Mouse (Mus musculus) midbrain, embryonic 11.5 days (tissue): Measurements from ENCODE around the gene Elmsan1. TPM values are rescaled to one million over a fixed set of nuclear protein-coding genes. Genes with fewer than 3 reads are reported as not detected.

Experiments
- ATAC-seq: fragments of 200-750 bp; cut with Nextera tagmentation; 2 replicates; pipeline ENCODE4 v1.8.0; 2017; ENCODE audit warnings: moderate TSS enrichment, moderate library complexity; ENCODE audit not compliant: low FRiP score
- DNase-seq: peaks from one replicate; pipeline ENCODE4 v3.0.0; 2015; ENCODE audit warnings: low spot score; ENCODE audit errors: missing footprints
- H3K27ac ChIP-seq: fragments of 300-500 bp; sonication (generic); 2 replicates; pipeline ENCODE4 v1.5.1; 2014; ENCODE audit warnings: low read depth, low read length
- H3K27me3 ChIP-seq: fragments of 300-500 bp; sonication (generic); 2 replicates; pipeline ENCODE4 v1.6.1; 2014; ENCODE audit warnings: mild to moderate bottlenecking, low read length, moderate library complexity, mixed read lengths; ENCODE audit not compliant: control insufficient read depth, insufficient read depth
- H3K36me3 ChIP-seq: fragments of 300-500 bp; sonication (generic); 2 replicates; pipeline ENCODE4 v1.6.1; 2014; ENCODE audit warnings: mild to moderate bottlenecking, low read length, moderate library complexity, mixed read lengths; ENCODE audit not compliant: control insufficient read depth, insufficient read depth
- H3K4me1 ChIP-seq: fragments of 300-500 bp; sonication (generic); 2 replicates; pipeline ENCODE4 v1.6.1; 2014; ENCODE audit warnings: low read length; ENCODE audit not compliant: control insufficient read depth, insufficient read depth
- H3K4me2 ChIP-seq: fragments of 300-500 bp; sonication (generic); 2 replicates; pipeline ENCODE4 v1.6.1; 2014; ENCODE audit warnings: mild to moderate bottlenecking, moderate library complexity
- H3K4me3 ChIP-seq: fragments of 300-500 bp; sonication (generic); 2 replicates; pipeline ENCODE4 v1.5.1; 2014; ENCODE audit warnings: low read depth, low read length
- H3K9ac ChIP-seq: fragments of 300-500 bp; sonication (generic); 2 replicates; pipeline ENCODE4 v1.6.1; 2014; ENCODE audit warnings: low read length
- H3K9me3 ChIP-seq: fragments of 300-500 bp; sonication (generic); 2 replicates; pipeline ENCODE4 v1.6.1; 2016; ENCODE audit warnings: low read length; ENCODE audit not compliant: control insufficient read depth
- WGBS: fragments of 180-500 bp; shearing (Covaris S2); extraction: QIAGEN DNeasy Blood & Tissue Kit; methylation state at CpG from one replicate; pipeline ENCODE4 v1.1.7; 2014; 5-methylcytosine and 5-hydroxymethylcytosine counted together
- polyA plus RNA-seq: library from polyadenylated mRNA; unstranded; fragments of >200 nt; fragmentation: Nextera tagmentation; extraction: Ambion mirVana; gene quantifications from 2 replicates; pipeline ENCODE4 v1.2.1, GENCODE M21; 2014

Elmsan1 gene
- polyA plus RNA-seq, 1 experiment from 2014 or later: 3.9 TPM

- no peaks in the 10 kb centered on the region for H3K36me3 ChIP-seq
- ATAC-seq: no peak
- H3K4me2 ChIP-seq: no peak overlapping the region
- H3K27me3 ChIP-seq: no peaks in the 10 kb centered on the region; the same call in 1 of the 2 replicates
- H3K9me3 ChIP-seq: no peaks in the 10 kb centered on the region; the same call in 1 of the 2 replicates
- no peak overlapping the region for H3K4me3 ChIP-seq
- peaks cover 37% of the 10 kb centered on the region for H3K4me1 ChIP-seq
- peak; percentile 86 for DNase-seq
- WGBS: 71% methylated on average over 7 of the region's 7 CpGs
- H3K9ac ChIP-seq: no peak overlapping the region
- H3K27ac ChIP-seq: no peak overlapping the region
Measured at GRCm38 (mm10) chr12:84191190-84191589, 27.5 kb downstream of the Elmsan1 start.

GRCm38 (mm10) chr12:84190151-84190820 is 28.4 kb downstream of the Elmsan1 start:
- no peak overlapping the region for H3K4me3 ChIP-seq
- H3K4me1 ChIP-seq: peaks cover 34% of the 10 kb centered on the region
- H3K9ac ChIP-seq: no peak overlapping the region
- WGBS: 62% methylated on average over 14 of the region's 15 CpGs
- H3K36me3 ChIP-seq: no peaks in the 10 kb centered on the region
- ATAC-seq: no peak
- no peak for DNase-seq
- H3K27ac ChIP-seq: no peak overlapping the region
- no peak overlapping the region for H3K4me2 ChIP-seq
- no peaks in the 10 kb centered on the region; the same call in 1 of the 2 replicates for H3K9me3 ChIP-seq
- no peaks in the 10 kb centered on the region; the same call in 1 of the 2 replicates for H3K27me3 ChIP-seq

GRCm38 (mm10) chr12:84188881-84189444 is 29.7 kb downstream of the Elmsan1 start:
- H3K36me3 ChIP-seq: no peaks in the 10 kb centered on the region
- no peak overlapping the region for H3K4me3 ChIP-seq
- H3K27me3 ChIP-seq: no peaks in the 10 kb centered on the region
- WGBS: 66% methylated on average over 14 of the region's 14 CpGs
- H3K9ac ChIP-seq: no peak overlapping the region
- H3K27ac ChIP-seq: no peak overlapping the region
- DNase-seq (no peak), ATAC-seq (no peak)
- H3K4me2 ChIP-seq: no peak overlapping the region
- H3K4me1 ChIP-seq: peaks cover 24% of the 10 kb centered on the region
- no peaks in the 10 kb centered on the region; the same call in 1 of the 2 replicates for H3K9me3 ChIP-seq

- no peaks in the 10 kb centered on the region; the same call in 1 of the 2 replicates for H3K9me3 ChIP-seq
- H3K9ac ChIP-seq: no peak overlapping the region
- peaks cover 24% of the 10 kb centered on the region for H3K4me1 ChIP-seq
- no peaks in the 10 kb centered on the region for H3K36me3 ChIP-seq
- H3K4me2 ChIP-seq: no peak overlapping the region
- H3K4me3 ChIP-seq: no peak overlapping the region
- no peak for ATAC-seq
- 82% methylated on average over 15 of the region's 15 CpGs for WGBS
- DNase-seq: no peak
- no peak overlapping the region for H3K27ac ChIP-seq
- H3K27me3 ChIP-seq: no peaks in the 10 kb centered on the region
Measured at GRCm38 (mm10) chr12:84187752-84188601, 30.7 kb downstream of the Elmsan1 start.

- no peak for DNase-seq
- Histone ChIP-seq H3K27me3 (no peaks in the 10 kb centered on the region), H3K4me3 (no peak overlapping the region), H3K36me3 (no peaks in the 10 kb centered on the region), H3K4me1 (peaks cover 17% of the 10 kb centered on the region), H3K9ac (no peak overlapping the region), H3K27ac (no peak overlapping the region), H3K4me2 (no peak overlapping the region), H3K9me3 (no peaks in the 10 kb centered on the region; the same call in 1 of the 2 replicates)
- WGBS: 90% methylated on average over 5 of the region's 5 CpGs
- no peak for ATAC-seq
Measured at GRCm38 (mm10) chr12:84186950-84187349, 31.7 kb downstream of the Elmsan1 start.

GRCm38 (mm10) chr12:84186536-84186935 is 32.1 kb downstream of the Elmsan1 start:
- no peak overlapping the region for H3K4me2 ChIP-seq
- no peaks in the 10 kb centered on the region for H3K27me3 ChIP-seq
- no peak overlapping the region for H3K4me3 ChIP-seq
- no peak for ATAC-seq
- H3K9me3 ChIP-seq: no peaks in the 10 kb centered on the region; the same call in 1 of the 2 replicates
- no peak overlapping the region for H3K27ac ChIP-seq
- 71% methylated on average over 3 of the region's 3 CpGs for WGBS
- H3K4me1 ChIP-seq: peaks cover 13% of the 10 kb centered on the region
- no peak overlapping the region for H3K9ac ChIP-seq
- H3K36me3 ChIP-seq: no peaks in the 10 kb centered on the region
- no peak for DNase-seq

GRCm38 (mm10) chr12:84185547-84185946 is 33.1 kb downstream of the Elmsan1 start:
- Histone ChIP-seq H3K27ac (no peak overlapping the region), H3K36me3 (no peaks in the 10 kb centered on the region), H3K27me3 (no peaks in the 10 kb centered on the region), H3K9me3 (no peaks in the 10 kb centered on the region; the same call in 1 of the 2 replicates), H3K4me3 (no peak overlapping the region), H3K4me1 (peaks cover 11% of the 10 kb centered on the region; the same call in 1 of the 2 replicates), H3K4me2 (no peak overlapping the region), H3K9ac (no peak overlapping the region)
- ATAC-seq (no peak), DNase-seq (no peak)
- WGBS: 74% methylated on average over 6 of the region's 6 CpGs

- 90% methylated on average over 5 of the region's 5 CpGs for WGBS
- Histone ChIP-seq H3K4me3 (no peak overlapping the region), H3K27ac (no peak overlapping the region), H3K4me2 (no peak overlapping the region), H3K27me3 (no peaks in the 10 kb centered on the region), H3K36me3 (no peaks in the 10 kb centered on the region), H3K4me1 (peaks cover 8% of the 10 kb centered on the region; the same call in 1 of the 2 replicates), H3K9me3 (no peaks in the 10 kb centered on the region; the same call in 1 of the 2 replicates), H3K9ac (no peak overlapping the region)
- no peak for DNase-seq
- ATAC-seq: no peak
Measured at GRCm38 (mm10) chr12:84184979-84185378, 33.7 kb downstream of the Elmsan1 start.
